Mouse (Mus musculus) left cerebral cortex, postnatal 10 days (tissue): ENCODE measurements around the gene Mta2. TPM values are rescaled to one million over a fixed set of nuclear protein-coding genes. Genes with fewer than 3 reads are reported as not detected.

Experiments used
- DNase-seq, 2 experiments: peaks; one replicate each; pipeline ENCODE4 v3.0.0; 2021 to 2022; ENCODE audit warnings: low spot score in 2 of 2, mixed read lengths in 1 of 2; ENCODE audit errors: extremely low spot score in 1 of 2
- intact Hi-C: fragments of 180-260 bp; cut with DNase I; formaldehyde crosslinking; loops from one replicate; pipeline ENCODE4 v1.15.1; 2025
- total RNA-seq, 2 experiments: library from RNA; stranded (reverse); gene quantifications; 2 replicates each; pipeline ENCODE4 v1.2.3; 2021

Gene Mta2
- total RNA-seq, 2 experiments from 2014 or later, result 50.2 to 52.4 TPM

DNA sequence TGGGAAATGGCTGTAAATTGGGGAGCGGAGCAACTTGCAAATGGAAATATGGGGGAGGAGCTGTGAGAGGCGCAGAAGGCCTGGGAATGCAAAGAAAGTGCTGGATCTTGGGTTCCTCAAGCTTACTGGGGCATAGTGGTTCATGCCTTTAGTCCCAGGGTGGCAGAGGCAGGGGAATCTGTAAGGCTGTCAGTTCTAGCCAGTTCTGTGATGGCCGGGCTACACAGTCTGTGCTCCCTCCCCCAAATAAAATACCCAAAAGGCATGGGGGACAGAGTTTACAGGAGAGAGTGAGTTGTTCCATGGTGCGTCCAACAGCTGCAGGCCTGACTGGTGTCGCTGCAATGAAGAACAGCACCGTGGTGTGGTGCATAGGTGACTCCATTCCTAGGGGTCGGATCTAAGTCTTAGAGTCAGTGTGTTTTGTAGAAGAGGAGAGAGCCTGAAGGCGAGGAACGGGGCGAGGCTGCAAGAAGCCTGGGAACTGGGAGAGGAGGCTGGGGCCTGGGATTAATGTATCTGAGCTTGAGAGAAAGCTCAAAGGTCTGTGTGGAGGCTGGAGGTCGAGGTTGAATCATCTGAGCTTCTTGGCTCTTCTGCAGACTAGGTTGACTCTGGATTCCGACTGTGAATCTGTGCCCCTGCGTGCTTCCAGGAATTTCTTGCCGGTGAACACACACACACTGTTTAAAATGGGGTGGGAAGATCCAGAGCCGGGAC lies 46.8 kb downstream of the Mta2 start:
- intact Hi-C loops, result no loop called here
- no peak for DNase-seq

DNA sequence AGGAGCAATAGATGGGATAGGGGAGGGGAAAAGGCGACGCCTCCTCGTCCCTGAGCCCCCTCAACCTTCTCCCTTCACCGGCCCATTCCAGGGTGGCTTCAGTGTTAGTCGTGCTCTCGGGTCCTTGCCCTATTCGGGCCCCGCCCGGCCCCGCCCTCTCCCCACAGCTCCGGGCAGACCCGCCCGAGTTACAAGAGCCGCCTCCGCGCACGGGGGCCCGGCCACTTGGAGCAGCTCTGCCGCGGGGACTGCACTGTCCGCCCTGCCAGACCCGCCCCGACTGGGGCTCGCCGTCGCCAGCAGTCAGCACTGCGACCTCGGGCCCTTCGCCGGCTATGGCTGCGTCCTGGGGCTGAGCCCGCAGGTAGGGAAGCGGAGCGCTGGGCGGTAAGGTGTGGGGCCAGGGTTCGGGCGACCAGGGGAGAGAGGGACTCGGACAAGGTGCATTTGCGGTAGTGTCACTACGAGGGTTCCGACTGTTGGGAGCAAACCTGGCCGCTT lies 47.4 kb downstream of the Mta2 start, which contains the start of gene Ahnak:
Ahnak (plus strand) TSS at position 219 of the 501 bp plus-strand sequence.
- DNase-seq, result peak in 1 of 2 experiments; percentile 86
- intact Hi-C loops, result no loop called here

- intact Hi-C loops, result loop anchor here (5.0 kb wide), 3 partner anchors 48 to 123 kb away; no protein-coding TSS in a partner anchor
- DNase-seq, result peak in 1 of 2 experiments; percentile 92
Measured at GRCm38 (mm10) chr19:8989567-8990431, 48.1 kb downstream of the Mta2 start.

GRCm38 (mm10) chr19:8990432-8991102 lies 48.9 kb downstream of the Mta2 start:
- DNase-seq, result no peak
- intact Hi-C loops, result loop anchor here (5.0 kb wide), 3 partner anchors 47 to 122 kb away; no protein-coding TSS in a partner anchor

DNA sequence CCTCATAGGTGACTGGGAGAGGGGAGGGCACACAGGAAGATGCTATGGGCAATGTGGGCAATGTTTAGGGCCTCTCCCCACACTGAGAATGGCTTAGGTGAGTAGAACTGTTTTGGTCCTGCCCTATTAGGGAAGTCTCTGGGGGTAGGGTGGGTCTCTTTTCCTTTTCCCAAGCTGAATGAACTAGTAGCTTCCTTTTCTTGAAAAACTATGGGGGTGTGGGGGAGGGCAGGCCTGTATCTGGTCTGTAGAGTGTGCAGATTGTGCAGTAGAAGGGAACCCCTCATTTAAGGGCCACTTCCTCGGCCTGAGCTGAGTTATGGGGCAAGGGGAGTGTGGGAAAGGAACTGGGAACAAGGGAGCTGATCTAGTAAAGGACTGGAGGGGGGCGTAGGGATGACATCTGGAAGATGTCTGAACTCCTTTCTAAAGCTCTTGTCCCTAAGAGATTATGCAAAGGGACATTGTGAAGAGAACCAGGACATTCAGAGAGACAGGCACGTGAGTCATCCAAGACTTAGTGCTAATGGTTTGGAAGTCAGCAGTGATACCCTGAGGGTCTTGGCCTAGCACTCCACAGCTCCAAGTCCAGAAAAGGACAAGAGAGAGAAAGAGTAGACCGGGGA lies 49.7 kb downstream of the Mta2 start:
- no peak for DNase-seq
- intact Hi-C loops, result loop anchor here (5.0 kb wide), 3 partner anchors 46 to 121 kb away; no protein-coding TSS in a partner anchor

- peak in 1 of 2 experiments; percentile 69 for DNase-seq
- intact Hi-C loops, result loop anchor here (5.0 kb wide), 3 partner anchors 45 to 120 kb away; no protein-coding TSS in a partner anchor
Measured at GRCm38 (mm10) chr19:8991871-8992735, 50.4 kb downstream of the Mta2 start.

- intact Hi-C loops, result loop anchor here (5.0 kb wide), 3 partner anchors 44 to 119 kb away; no protein-coding TSS in a partner anchor
- peak in 1 of 2 experiments; percentile 92 for DNase-seq
Measured at GRCm38 (mm10) chr19:8992769-8993624, 51.3 kb downstream of the Mta2 start.

- intact Hi-C loops, result loop anchor here (5.0 kb wide), 3 partner anchors 44 to 119 kb away; no protein-coding TSS in a partner anchor
- DNase-seq, result no peak
Measured at GRCm38 (mm10) chr19:8993625-8993912, 51.9 kb downstream of the Mta2 start.

GRCm38 (mm10) chr19:8994813-8995607 lies 53.3 kb downstream of the Mta2 start:
- DNase-seq, result no peak
- intact Hi-C loops, result loop anchor here (5.0 kb wide), 3 partner anchors 42 to 117 kb away; no protein-coding TSS in a partner anchor

- intact Hi-C loops, result no loop called here
- no peak for DNase-seq
Measured at GRCm38 (mm10) chr19:8996601-8997000, 54.9 kb downstream of the Mta2 start.

DNA sequence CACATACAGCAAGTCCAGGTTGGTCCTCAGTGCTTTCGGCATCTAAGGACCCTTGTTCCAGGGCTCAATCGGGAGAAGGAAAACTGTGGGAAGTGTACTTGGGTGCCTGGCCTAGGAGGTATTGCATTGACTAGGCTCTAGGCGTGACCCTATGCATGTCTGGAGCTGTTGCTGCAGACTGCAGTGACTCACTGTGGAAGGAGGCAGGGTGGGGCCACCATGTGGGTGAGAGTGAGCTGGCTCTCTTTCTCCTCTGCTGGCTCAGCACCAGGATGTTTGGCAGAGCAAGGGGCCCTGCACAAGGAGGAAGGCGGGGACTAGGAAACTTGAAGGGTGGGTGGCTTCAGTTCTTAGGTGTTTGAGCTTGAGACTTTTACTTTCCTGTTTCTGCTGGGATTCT lies 55.9 kb downstream of the Mta2 start:
- DNase-seq, result peak in 1 of 2 experiments; percentile 86
- intact Hi-C loops, result no loop called here

DNA sequence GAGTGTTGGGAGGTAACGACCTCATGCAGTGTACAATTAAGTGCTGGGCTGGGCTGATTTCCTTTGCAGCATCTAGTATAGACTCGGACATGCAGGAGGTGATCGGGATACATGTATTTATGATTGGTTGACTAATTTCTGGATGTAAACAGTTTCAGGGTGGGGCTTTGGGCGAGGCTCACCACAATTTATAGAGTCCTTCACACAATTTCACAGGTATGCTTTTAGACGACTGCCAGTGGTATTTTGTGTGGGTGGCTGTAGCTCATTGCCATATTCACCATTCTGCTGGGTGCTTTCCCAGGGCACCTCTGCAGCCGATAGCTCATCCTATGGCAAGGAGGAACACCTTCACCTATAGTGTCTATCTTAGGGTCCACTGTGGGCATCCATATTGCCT lies 56.9 kb downstream of the Mta2 start:
- no peak for DNase-seq
- intact Hi-C loops, result no loop called here

GRCm38 (mm10) chr19:8999223-8999622 lies 57.5 kb downstream of the Mta2 start:
- intact Hi-C loops, result no loop called here

More at GRCm38 (mm10) chr19:8999223-8999622, 57.5 kb downstream of the Mta2 start:
- no peak for DNase-seq
